Mouse (Mus musculus) kidney, adult 2 months (tissue): ENCODE measurements around the gene Dab2ip. TPM values are rescaled to one million over a fixed set of nuclear protein-coding genes. Genes with fewer than 3 reads are reported as not detected.

Experiments used
- DNase-seq: peaks from one replicate; pipeline ENCODE4 v3.0.0; 2021
- H3K27ac ChIP-seq: fragments of 200-500 bp; 2 replicates; pipeline ENCODE4 v1.5.1; 2012; ENCODE audit warnings: low read depth, low read length, control low read depth, inconsistent platforms; ENCODE audit not compliant: insufficient read depth
- H3K27me3 ChIP-seq: fragments of 200-500 bp; replicated peaks from 2 replicates; pipeline ENCODE4 v1.6.1; 2012; ENCODE audit warnings: mild to moderate bottlenecking, moderate library complexity, low read length, inconsistent platforms; ENCODE audit not compliant: control insufficient read depth, insufficient read depth
- H3K36me3 ChIP-seq: fragments of 200-500 bp; 2 replicates; pipeline ENCODE4 v1.6.1; 2012; ENCODE audit warnings: mild to moderate bottlenecking, moderate library complexity, low read length, inconsistent platforms; ENCODE audit not compliant: control insufficient read depth, insufficient read depth
- H3K4me1 ChIP-seq: fragments of 200-500 bp; 2 replicates; pipeline ENCODE4 v1.6.1; 2011; ENCODE audit warnings: low read length; ENCODE audit not compliant: control insufficient read depth, insufficient read depth
- H3K4me3 ChIP-seq: fragments of 200-500 bp; 2 replicates; pipeline ENCODE4 v1.5.1; 2011; ENCODE audit warnings: mild to moderate bottlenecking, low read depth, low read length, control low read depth; ENCODE audit not compliant: insufficient read depth
- CTCF ChIP-seq: fragments of 200-500 bp; conservative IDR thresholded peaks from 2 replicates; pipeline ENCODE4 v1.5.1; 2011; ENCODE audit warnings: low read depth, mild to moderate bottlenecking, control low read depth, low read length, moderate library complexity, mixed read lengths; ENCODE audit not compliant: insufficient read depth, insufficient read length
- POLR2A ChIP-seq: fragments of 200-500 bp; IDR thresholded peaks from one replicate; pipeline ENCODE4 v1.6.1; 2011; ENCODE audit warnings: low read depth, low read length, control low read depth
- WGBS: fragments of 180-500 bp; shearing (Covaris S2); methylation state at CpG from one replicate; pipeline ENCODE4 v1.1.7; 2018; 5-methylcytosine and 5-hydroxymethylcytosine counted together
- polyA plus RNA-seq: library from polyadenylated mRNA; depleted of rRNA; stranded (reverse); fragments of >200 nt; gene quantifications from 2 replicates; pipeline ENCODE4 v1.2.3, GENCODE M21; 2012

Dab2ip gene
- polyA plus RNA-seq, 1 experiment, result 32.9 TPM

- no peak for TF ChIP-seq POLR2A
- no peak for TF ChIP-seq CTCF
- Histone ChIP-seq H3K4me3 (no peak overlapping the region), H3K27ac (peak overlapping the region; percentile 41; the same call in 1 of the 2 replicates), H3K4me1 (peaks cover 29% of the 10 kb centered on the region), H3K27me3 (no peaks in the 10 kb centered on the region), H3K36me3 (no peaks in the 10 kb centered on the region)
- peak; percentile 72 for DNase-seq
- 50% methylated on average over 5 of the region's 5 CpGs for WGBS
Measured at GRCm38 (mm10) chr2:35595718-35596117, 37.7 kb downstream of the Dab2ip start.

GRCm38 (mm10) chr2:35596796-35597195, 38.7 kb downstream of the Dab2ip start:
- no peak for TF ChIP-seq POLR2A
- no peak for TF ChIP-seq CTCF
- Histone ChIP-seq H3K4me3 (no peak overlapping the region), H3K36me3 (no peaks in the 10 kb centered on the region), H3K27me3 (no peaks in the 10 kb centered on the region), H3K27ac (no peak overlapping the region), H3K4me1 (peaks cover 26% of the 10 kb centered on the region)
- WGBS, result 63% methylated on average over 4 of the region's 4 CpGs
- peak; percentile 51 for DNase-seq

GRCm38 (mm10) chr2:35598819-35599218, 40.8 kb downstream of the Dab2ip start:
- DNase-seq, result no peak
- WGBS, result 67% methylated on average over 3 of the region's 3 CpGs
- no peaks in the 10 kb centered on the region for H3K36me3 ChIP-seq
- no peaks in the 10 kb centered on the region for H3K27me3 ChIP-seq
- peaks cover 16% of the 10 kb centered on the region; the same call in 1 of the 2 replicates for H3K4me1 ChIP-seq
- H3K4me3 ChIP-seq, result no peak overlapping the region
- TF ChIP-seq POLR2A (no peak), CTCF (no peak)
- no peak overlapping the region for H3K27ac ChIP-seq

- Histone ChIP-seq H3K4me1 (no peaks in the 10 kb centered on the region), H3K27ac (no peak overlapping the region), H3K4me3 (no peak overlapping the region), H3K36me3 (no peaks in the 10 kb centered on the region), H3K27me3 (no peaks in the 10 kb centered on the region)
- WGBS, result 87% methylated on average over 3 of the region's 3 CpGs
- no peak for DNase-seq
- TF ChIP-seq CTCF, result 0 out of 2 replicates have a peak, but pooled peaks have one; percentile 1
- no peak for TF ChIP-seq POLR2A
Measured at GRCm38 (mm10) chr2:35601665-35602064, 43.6 kb downstream of the Dab2ip start.

GRCm38 (mm10) chr2:35607476-35607875, 49.4 kb downstream of the Dab2ip start:
- Histone ChIP-seq H3K27ac (no peak overlapping the region), H3K36me3 (no peaks in the 10 kb centered on the region), H3K4me3 (no peak overlapping the region), H3K27me3 (no peaks in the 10 kb centered on the region), H3K4me1 (peaks cover 4% of the 10 kb centered on the region; the same call in 1 of the 2 replicates)
- TF ChIP-seq POLR2A (no peak), CTCF (no peak)
- no peak for DNase-seq
- 56% methylated on average over 8 of the region's 8 CpGs for WGBS

GRCm38 (mm10) chr2:35608856-35609255, 50.8 kb downstream of the Dab2ip start:
- Histone ChIP-seq H3K4me1 (peaks cover 7% of the 10 kb centered on the region), H3K36me3 (no peaks in the 10 kb centered on the region), H3K4me3 (no peak overlapping the region), H3K27me3 (no peaks in the 10 kb centered on the region), H3K27ac (no peak overlapping the region)
- no peak for DNase-seq
- no peak for TF ChIP-seq POLR2A
- 89% methylated on average over 7 of the region's 7 CpGs for WGBS

- no peak overlapping the region for H3K27ac ChIP-seq
- peaks cover 12% of the 10 kb centered on the region for H3K4me1 ChIP-seq
- no peaks in the 10 kb centered on the region for H3K27me3 ChIP-seq
- no peaks in the 10 kb centered on the region for H3K36me3 ChIP-seq
- WGBS, result 36% methylated on average over 9 of the region's 9 CpGs
- TF ChIP-seq POLR2A (no peak), CTCF (peak; percentile 53; the same call in 1 of the 2 replicates)
- H3K4me3 ChIP-seq, result no peak overlapping the region
- no peak for DNase-seq
Measured at GRCm38 (mm10) chr2:35609317-35609716, 51.3 kb downstream of the Dab2ip start.
